Mouse (Mus musculus) spleen, adult 2 months (tissue): ENCODE measurements around the gene Bcl6. TPM values are rescaled to one million over a fixed set of nuclear protein-coding genes. Genes with fewer than 3 reads are reported as not detected.

ENCODE experiments used
- DNase-seq, 2 experiments: peaks; one replicate each; pipeline versions ENCODE4 v3.0.0 to v3.0.0-alpha.2; 2012 to 2021; ENCODE audit warnings: low spot score in 2 of 2, low read depth in 1 of 2
- H3K27ac ChIP-seq: fragments of 200-500 bp; 2 replicates; pipeline ENCODE4 v1.5.1; 2012; ENCODE audit warnings: low read length, inconsistent platforms; ENCODE audit not compliant: insufficient read depth
- H3K27me3 ChIP-seq: fragments of 200-500 bp; 2 replicates; pipeline ENCODE4 v1.6.1; 2012; ENCODE audit warnings: mild to moderate bottlenecking, moderate library complexity, low read length, inconsistent platforms; ENCODE audit not compliant: control insufficient read depth, insufficient read depth
- H3K36me3 ChIP-seq: fragments of 200-500 bp; 2 replicates; pipeline ENCODE4 v1.6.1; 2012; ENCODE audit warnings: mild to moderate bottlenecking, low read length, inconsistent platforms; ENCODE audit not compliant: control insufficient read depth, insufficient read depth
- H3K4me1 ChIP-seq: fragments of 200-500 bp; 2 replicates; pipeline ENCODE4 v1.6.1; 2011; ENCODE audit warnings: inconsistent platforms; ENCODE audit not compliant: control insufficient read depth, insufficient read depth, insufficient read length
- H3K4me3 ChIP-seq: fragments of 200-500 bp; 2 replicates; pipeline ENCODE4 v1.5.1; 2011; ENCODE audit warnings: mild to moderate bottlenecking, inconsistent platforms; ENCODE audit not compliant: insufficient read depth, insufficient read length; ENCODE audit errors: extremely low read depth
- CTCF ChIP-seq: fragments of 200-500 bp; IDR thresholded peaks from 2 replicates; pipeline ENCODE4 v1.5.1; 2011; ENCODE audit warnings: mild to moderate bottlenecking, inconsistent platforms; ENCODE audit not compliant: insufficient read depth, insufficient read length, insufficient replicate concordance; ENCODE audit errors: extremely low read depth
- POLR2A ChIP-seq: fragments of 200-500 bp; IDR thresholded peaks from 2 replicates; pipeline ENCODE4 v1.6.1; 2011; ENCODE audit warnings: low read depth, low read length, inconsistent platforms
- WGBS: fragments of 180-500 bp; shearing (Covaris S2); methylation state at CpG from one replicate; pipeline ENCODE4 v1.1.7; 2018; 5-methylcytosine and 5-hydroxymethylcytosine counted together
- polyA plus RNA-seq: library from polyadenylated mRNA; depleted of rRNA; stranded (reverse); fragments of >200 nt; gene quantifications from 2 replicates; pipeline ENCODE4 v1.2.3, GENCODE M21; 2012; rRNA removed

Bcl6 gene
- 24.1 and 29.3 TPM in 2 replicates for polyA plus RNA-seq

- WGBS: under 1% methylated on average over 68 of the region's 68 CpGs
- DNase-seq: peak; percentile 67 to 87
- H3K27me3 ChIP-seq: no peaks in the 10 kb centered on the region
These were observed at the start of gene Bcl6, which contains the start of gene Gm37419 for GRCm38 (mm10) chr16:23988466-23989208. Bcl6 (minus strand) TSS chr16:23988852. Gm37419 (plus strand) TSS chr16:23988482.

GRCm38 (mm10) chr16:24036398-24036797 lies 47.7 kb upstream of the Bcl6 start:
- Histone ChIP-seq H3K4me1 (no peaks in the 10 kb centered on the region), H3K4me3 (no peak overlapping the region), H3K36me3 (no peaks in the 10 kb centered on the region), H3K27ac (no peak overlapping the region), H3K27me3 (no peaks in the 10 kb centered on the region)
- DNase-seq: no peak
- TF ChIP-seq CTCF: no peak
- TF ChIP-seq POLR2A: no peak
- 90% methylated on average over 3 of the region's 3 CpGs for WGBS

More at GRCm38 (mm10) chr16:23988466-23989208, at the start of gene Bcl6, which contains the start of gene Gm37419:
- TF ChIP-seq CTCF (no peak), POLR2A (peak; percentile 62)
- Histone ChIP-seq H3K27ac (peak within 1 kb of the TSS; percentile 96), H3K4me1 (peaks cover 7% of the 10 kb centered on the region), H3K4me3 (peak within 1 kb of the TSS; percentile 94), H3K36me3 (no peaks in the 10 kb centered on the region)

GRCm38 (mm10) chr16:24035767-24036166 lies 47.1 kb upstream of the Bcl6 start:
- TF ChIP-seq CTCF: no peak
- no peak for TF ChIP-seq POLR2A
- Histone ChIP-seq H3K4me3 (no peak overlapping the region), H3K27me3 (no peaks in the 10 kb centered on the region), H3K4me1 (no peaks in the 10 kb centered on the region), H3K36me3 (no peaks in the 10 kb centered on the region), H3K27ac (no peak overlapping the region)
- DNase-seq: no peak

- no peak for DNase-seq
These were observed 45.8 kb upstream of the Bcl6 start for GRCm38 (mm10) chr16:24034450-24034849.

GRCm38 (mm10) chr16:24033259-24033658 lies 44.6 kb upstream of the Bcl6 start:
- H3K4me1 ChIP-seq: no peaks in the 10 kb centered on the region
- TF ChIP-seq CTCF (no peak), POLR2A (no peak)
- no peak for DNase-seq
- H3K4me3 ChIP-seq: no peak overlapping the region
- no peak overlapping the region for H3K27ac ChIP-seq
- H3K36me3 ChIP-seq: no peaks in the 10 kb centered on the region
- 86% methylated on average over 5 of the region's 5 CpGs for WGBS
- no peaks in the 10 kb centered on the region for H3K27me3 ChIP-seq

More at GRCm38 (mm10) chr16:24034450-24034849, 45.8 kb upstream of the Bcl6 start:
- WGBS: 85% methylated on average over 2 of the region's 2 CpGs
- no peak overlapping the region for H3K4me3 ChIP-seq
- H3K27me3 ChIP-seq: no peaks in the 10 kb centered on the region
- H3K4me1 ChIP-seq: no peaks in the 10 kb centered on the region
- no peak overlapping the region for H3K27ac ChIP-seq
- TF ChIP-seq CTCF (no peak), POLR2A (no peak)
- no peaks in the 10 kb centered on the region for H3K36me3 ChIP-seq

- TF ChIP-seq CTCF (no peak), POLR2A (no peak)
- DNase-seq: no peak
- Histone ChIP-seq H3K27me3 (no peaks in the 10 kb centered on the region), H3K4me3 (no peak overlapping the region), H3K27ac (no peak overlapping the region), H3K4me1 (no peaks in the 10 kb centered on the region), H3K36me3 (no peaks in the 10 kb centered on the region)
- WGBS: 91% methylated on average over 2 of the region's 2 CpGs
These were observed 41.5 kb upstream of the Bcl6 start for GRCm38 (mm10) chr16:24029965-24030672.

- Histone ChIP-seq H3K4me1 (no peaks in the 10 kb centered on the region), H3K27ac (no peak overlapping the region), H3K36me3 (no peaks in the 10 kb centered on the region), H3K4me3 (no peak overlapping the region), H3K27me3 (no peaks in the 10 kb centered on the region)
- WGBS: 81% methylated on average over 7 of the region's 7 CpGs
- no peak for DNase-seq
- TF ChIP-seq CTCF (no peak), POLR2A (no peak)
These were observed 36.8 kb upstream of the Bcl6 start for GRCm38 (mm10) chr16:24025442-24025841.
